Mouse (Mus musculus): Measurements from ENCODE around the gene Gm44503. TPM values are rescaled to one million over a fixed set of nuclear protein-coding genes. Genes with fewer than 3 reads are reported as not detected.

The Gm44503 gene
- polyA plus RNA-seq, 1 experiment from 2014 or later = not detected

- WGBS (ENCODE audit: insufficient replicate concordance) = 66% methylated on average over 15 of the region's 15 CpGs
- H3K9ac ChIP-seq (ENCODE audit: low read depth, low read length) = no peak overlapping the region
- no peak overlapping the region for H3K4me2 ChIP-seq
- no peaks in the 10 kb centered on the region for H3K9me3 ChIP-seq (replicated peaks; ENCODE audit: control insufficient read depth, low read length)
- no peaks in the 10 kb centered on the region for H3K36me3 ChIP-seq (ENCODE audit: control insufficient read depth, insufficient read depth, low read length)
- H3K4me3 ChIP-seq (ENCODE audit: low read depth, low read length) = no peak overlapping the region
- H3K27ac ChIP-seq (ENCODE audit: low read depth, low read length) = no peak overlapping the region
- H3K4me1 ChIP-seq (ENCODE audit: control insufficient read depth, insufficient read depth, low read length) = no peaks in the 10 kb centered on the region
- no peak for ATAC-seq (replicated peaks; ENCODE audit: insufficient number of reproducible peaks, low FRiP score, low TSS enrichment)
- no peaks in the 10 kb centered on the region for H3K27me3 ChIP-seq (ENCODE audit: control insufficient read depth, insufficient read depth, low read length)
These were observed 3.3 kb downstream of the Gm44503 start for GRCm38 (mm10) chr9:72961959-72962358.

- ATAC-seq (replicated peaks; ENCODE audit: insufficient number of reproducible peaks, low FRiP score, low TSS enrichment) = no peak
- WGBS (ENCODE audit: insufficient replicate concordance) = 30% methylated on average over 11 of the region's 11 CpGs
- Histone ChIP-seq H3K4me2 (no peak overlapping the region), H3K4me1 (ENCODE audit: control insufficient read depth, insufficient read depth, low read length) (no peaks in the 10 kb centered on the region), H3K9ac (ENCODE audit: low read depth, low read length) (no peak overlapping the region), H3K4me3 (ENCODE audit: low read depth, low read length) (no peak overlapping the region), H3K27ac (ENCODE audit: low read depth, low read length) (no peak overlapping the region), H3K36me3 (ENCODE audit: control insufficient read depth, insufficient read depth, low read length) (no peaks in the 10 kb centered on the region), H3K27me3 (ENCODE audit: control insufficient read depth, insufficient read depth, low read length) (no peaks in the 10 kb centered on the region), H3K9me3 (replicated peaks; ENCODE audit: control insufficient read depth, low read length) (no peaks in the 10 kb centered on the region)
These were observed 9.9 kb downstream of the Gm44503 start for GRCm38 (mm10) chr9:72968349-72969061.

- Histone ChIP-seq H3K4me3 (ENCODE audit: low read depth, low read length) (no peak overlapping the region), H3K4me1 (ENCODE audit: control insufficient read depth, insufficient read depth, low read length) (no peaks in the 10 kb centered on the region), H3K4me2 (no peak overlapping the region), H3K9me3 (replicated peaks; ENCODE audit: control insufficient read depth, low read length) (no peaks in the 10 kb centered on the region), H3K36me3 (ENCODE audit: control insufficient read depth, insufficient read depth, low read length) (no peaks in the 10 kb centered on the region), H3K27me3 (ENCODE audit: control insufficient read depth, insufficient read depth, low read length) (no peaks in the 10 kb centered on the region), H3K9ac (ENCODE audit: low read depth, low read length) (no peak overlapping the region), H3K27ac (ENCODE audit: low read depth, low read length) (no peak overlapping the region)
- no peak for ATAC-seq (replicated peaks; ENCODE audit: insufficient number of reproducible peaks, low FRiP score, low TSS enrichment)
- WGBS (ENCODE audit: insufficient replicate concordance) = 57% methylated on average over 7 of the region's 7 CpGs
These were observed 11.2 kb downstream of the Gm44503 start for GRCm38 (mm10) chr9:72969874-72970273.

GRCm38 (mm10) chr9:72972435-72972834 lies 13.8 kb downstream of the Gm44503 start:
- Histone ChIP-seq H3K9me3 (replicated peaks; ENCODE audit: control insufficient read depth, low read length) (no peaks in the 10 kb centered on the region), H3K27me3 (ENCODE audit: control insufficient read depth, insufficient read depth, low read length) (no peaks in the 10 kb centered on the region), H3K27ac (ENCODE audit: low read depth, low read length) (no peak overlapping the region), H3K4me2 (no peak overlapping the region), H3K36me3 (ENCODE audit: control insufficient read depth, insufficient read depth, low read length) (no peaks in the 10 kb centered on the region), H3K4me1 (ENCODE audit: control insufficient read depth, insufficient read depth, low read length) (no peaks in the 10 kb centered on the region), H3K4me3 (ENCODE audit: low read depth, low read length) (no peak overlapping the region), H3K9ac (ENCODE audit: low read depth, low read length) (no peak overlapping the region)
- 82% methylated on average over 5 of the region's 5 CpGs for WGBS (ENCODE audit: insufficient replicate concordance)
- no peak for ATAC-seq (replicated peaks; ENCODE audit: insufficient number of reproducible peaks, low FRiP score, low TSS enrichment)

- H3K27me3 ChIP-seq (ENCODE audit: control insufficient read depth, insufficient read depth, low read length) = no peaks in the 10 kb centered on the region
- no peak overlapping the region for H3K9ac ChIP-seq (ENCODE audit: low read depth, low read length)
- H3K4me3 ChIP-seq (ENCODE audit: low read depth, low read length) = no peak overlapping the region
- no peak for ATAC-seq (replicated peaks; ENCODE audit: insufficient number of reproducible peaks, low FRiP score, low TSS enrichment)
- H3K9me3 ChIP-seq (replicated peaks; ENCODE audit: control insufficient read depth, low read length) = no peaks in the 10 kb centered on the region
- no peaks in the 10 kb centered on the region for H3K36me3 ChIP-seq (ENCODE audit: control insufficient read depth, insufficient read depth, low read length)
- H3K4me2 ChIP-seq = no peak overlapping the region
- H3K4me1 ChIP-seq (ENCODE audit: control insufficient read depth, insufficient read depth, low read length) = no peaks in the 10 kb centered on the region
- H3K27ac ChIP-seq (ENCODE audit: low read depth, low read length) = no peak overlapping the region
These were observed 14.3 kb downstream of the Gm44503 start for GRCm38 (mm10) chr9:72972984-72973383.

GRCm38 (mm10) chr9:72974734-72975133 lies 16.1 kb downstream of the Gm44503 start:
- no peak overlapping the region for H3K9ac ChIP-seq (ENCODE audit: low read depth, low read length)
- no peaks in the 10 kb centered on the region for H3K4me1 ChIP-seq (ENCODE audit: control insufficient read depth, insufficient read depth, low read length)
- WGBS (ENCODE audit: insufficient replicate concordance) = 85% methylated on average over 5 of the region's 5 CpGs
- no peak overlapping the region for H3K4me3 ChIP-seq (ENCODE audit: low read depth, low read length)
- H3K36me3 ChIP-seq (ENCODE audit: control insufficient read depth, insufficient read depth, low read length) = no peaks in the 10 kb centered on the region
- ATAC-seq (replicated peaks; ENCODE audit: insufficient number of reproducible peaks, low FRiP score, low TSS enrichment) = no peak
- H3K4me2 ChIP-seq = no peak overlapping the region
- no peaks in the 10 kb centered on the region for H3K27me3 ChIP-seq (ENCODE audit: control insufficient read depth, insufficient read depth, low read length)
- H3K9me3 ChIP-seq (replicated peaks; ENCODE audit: control insufficient read depth, low read length) = no peaks in the 10 kb centered on the region
- H3K27ac ChIP-seq (ENCODE audit: low read depth, low read length) = no peak overlapping the region

GRCm38 (mm10) chr9:72975242-72975641 lies 16.6 kb downstream of the Gm44503 start:
- no peak for ATAC-seq (replicated peaks; ENCODE audit: insufficient number of reproducible peaks, low FRiP score, low TSS enrichment)
- 82% methylated on average over 1 of the region's 1 CpGs for WGBS (ENCODE audit: insufficient replicate concordance)
- Histone ChIP-seq H3K4me3 (ENCODE audit: low read depth, low read length) (no peak overlapping the region), H3K9me3 (replicated peaks; ENCODE audit: control insufficient read depth, low read length) (no peaks in the 10 kb centered on the region), H3K9ac (ENCODE audit: low read depth, low read length) (no peak overlapping the region), H3K36me3 (ENCODE audit: control insufficient read depth, insufficient read depth, low read length) (no peaks in the 10 kb centered on the region), H3K4me2 (no peak overlapping the region), H3K27me3 (ENCODE audit: control insufficient read depth, insufficient read depth, low read length) (no peaks in the 10 kb centered on the region), H3K4me1 (ENCODE audit: control insufficient read depth, insufficient read depth, low read length) (no peaks in the 10 kb centered on the region), H3K27ac (ENCODE audit: low read depth, low read length) (no peak overlapping the region)

- ATAC-seq (replicated peaks; ENCODE audit: insufficient number of reproducible peaks, low FRiP score, low TSS enrichment) = no peak
- Histone ChIP-seq H3K27ac (ENCODE audit: low read depth, low read length) (no peak overlapping the region), H3K9me3 (replicated peaks; ENCODE audit: control insufficient read depth, low read length) (no peaks in the 10 kb centered on the region), H3K4me1 (ENCODE audit: control insufficient read depth, insufficient read depth, low read length) (no peaks in the 10 kb centered on the region; the same call in 1 of the 2 replicates), H3K9ac (ENCODE audit: low read depth, low read length) (no peak overlapping the region), H3K4me3 (ENCODE audit: low read depth, low read length) (no peak overlapping the region), H3K4me2 (no peak overlapping the region), H3K36me3 (ENCODE audit: control insufficient read depth, insufficient read depth, low read length) (no peaks in the 10 kb centered on the region), H3K27me3 (ENCODE audit: control insufficient read depth, insufficient read depth, low read length) (no peaks in the 10 kb centered on the region)
- 50% methylated on average over 2 of the region's 2 CpGs for WGBS (ENCODE audit: insufficient replicate concordance)
These were observed 24.4 kb downstream of the Gm44503 start for GRCm38 (mm10) chr9:72983066-72983465.

All from heart, embryonic 11.5 days (tissue).